Mouse (Mus musculus): ENCODE data around the gene Bcat1.

DNA sequence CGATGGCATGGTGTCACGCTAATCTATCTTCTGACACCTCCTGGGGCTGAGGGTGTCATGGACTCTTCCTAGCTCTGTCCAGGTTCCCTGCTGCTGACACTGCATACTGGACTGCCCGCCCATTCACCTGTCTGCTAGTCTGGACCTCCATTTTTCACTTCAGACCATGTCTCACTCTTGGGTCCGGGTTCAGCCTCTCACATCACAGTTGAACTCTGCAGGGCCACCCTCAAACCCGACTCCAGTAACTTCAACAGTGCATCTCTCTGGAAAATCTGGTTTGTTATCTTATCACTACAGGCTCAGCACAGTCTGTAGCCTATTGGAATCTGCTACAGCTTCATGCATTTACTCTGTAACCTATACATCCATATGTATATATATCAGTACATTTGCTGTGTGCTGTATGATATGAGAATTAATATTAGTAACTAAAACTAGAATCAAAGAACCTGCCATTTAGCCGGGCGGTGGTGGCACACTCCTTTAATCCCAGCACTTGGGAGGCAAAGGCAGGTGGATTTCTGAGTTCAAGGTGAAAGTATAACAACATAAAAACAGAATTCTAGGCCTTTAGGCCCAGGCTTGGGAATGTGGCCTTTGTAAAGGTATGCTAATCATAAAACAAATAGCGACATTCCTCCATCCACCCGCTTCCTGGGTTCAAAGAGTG is 3.2 kb upstream of the Bcat1 start:
- TF ChIP-seq CTCF (IDR thresholded peaks at IDR 0.05; ENCODE audit: borderline replicate concordance, control insufficient read depth, extremely low read depth, insufficient read depth, low read length, poor library complexity) (no peak), POLR2A (IDR thresholded peaks at IDR 0.05; ENCODE audit: control insufficient read depth, extremely low read depth, insufficient read depth, low read length, poor library complexity) (no peak)
